1 mouse cellular context compared by ENCODE assay signal in the genomic region with DNA sequence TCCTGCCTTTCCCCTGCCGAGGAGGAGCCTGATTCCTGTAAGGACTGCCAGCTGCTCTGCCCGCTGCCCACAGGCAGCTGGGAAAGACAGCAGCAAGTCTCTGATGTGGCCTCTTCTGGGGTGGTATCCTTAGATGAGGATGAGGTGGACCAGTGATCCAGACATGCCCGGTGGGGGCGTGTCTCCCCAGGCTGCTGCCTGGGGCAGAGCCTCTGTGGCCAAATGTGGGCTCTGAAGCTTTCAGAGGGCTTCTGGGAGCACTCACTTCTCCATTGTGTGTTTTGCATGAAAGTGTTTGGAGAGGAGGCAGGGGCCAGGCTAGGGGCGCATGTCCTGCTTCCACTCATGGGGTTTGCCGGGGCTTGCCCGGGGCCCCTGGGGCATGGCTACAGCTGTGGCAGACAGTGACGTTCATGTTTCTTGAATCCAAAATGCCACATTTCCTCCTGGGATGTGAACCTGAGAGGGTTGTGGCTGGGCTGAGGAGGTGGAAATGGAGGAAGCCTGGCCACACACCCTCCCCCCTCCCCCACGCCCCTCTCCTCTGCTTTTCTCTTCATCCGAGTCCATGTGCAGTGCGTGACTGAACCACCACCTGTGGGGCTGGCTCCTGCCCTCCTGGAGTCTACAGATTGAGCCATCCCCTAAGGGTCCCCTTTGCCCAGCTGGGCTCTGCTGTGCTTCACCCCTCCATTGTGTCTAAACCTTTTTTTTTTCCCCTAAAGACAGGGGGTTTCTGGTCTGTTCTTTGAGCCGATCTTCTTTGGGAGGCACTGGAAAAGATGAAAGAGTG.
TF ChIP-seq lines count a peak whose summit lies in the region.

No protein-coding gene starts in this region.

TF ChIP-seq in CH12.LX, 34 proteins besides CTCF, POLR2A, EP300 and RAD21 (continued from another document):
- 0 out of 2 replicates have a peak, but pooled peaks have one; percentile 36 for TF ChIP-seq ZNF384 (IDR thresholded peaks at IDR 0.05; ENCODE audit: low read depth, low read length)
- no peak for TF ChIP-seq ZKSCAN1 (IDR thresholded peaks at IDR 0.05; ENCODE audit: borderline replicate concordance, low read depth, low read length)
- TF ChIP-seq TBP (conservative IDR thresholded peaks at IDR 0.05; ENCODE audit: low read depth, low read length): peak; percentile 55
- peak; percentile 66 for TF ChIP-seq POLR2AphosphoS2 (IDR thresholded peaks at IDR 0.05; ENCODE audit: low read depth, low read length)
- TF ChIP-seq MAX (IDR thresholded peaks at IDR 0.05; ENCODE audit: low read length): peak; percentile 89
- TF ChIP-seq SIN3A (IDR thresholded peaks at IDR 0.05; ENCODE audit: low read length): peak; percentile 94
- TF ChIP-seq JUND (conservative IDR thresholded peaks at IDR 0.05; ENCODE audit: low read depth, low read length): 0 out of 2 replicates have a peak, but pooled peaks have one; percentile 24
- peak; percentile 79; the same call in 1 of the 2 replicates for TF ChIP-seq KAT2A (IDR thresholded peaks at IDR 0.05; ENCODE audit: insufficient replicate concordance, low read length)
- TF ChIP-seq MXI1 (IDR thresholded peaks at IDR 0.05; ENCODE audit: low read depth, low read length): peak; percentile 90
- TF ChIP-seq TCF12 (IDR thresholded peaks at IDR 0.05; ENCODE audit: low read depth, low read length): peak; percentile 95
- peak; percentile 88 for TF ChIP-seq ZMIZ1 (IDR thresholded peaks at IDR 0.05; ENCODE audit: low read depth, low read length)
- TF ChIP-seq HCFC1 (IDR thresholded peaks at IDR 0.05; ENCODE audit: low read depth, low read length): peak; percentile 62; the same call in 1 of the 2 replicates
- peak; percentile 59; the same call in 1 of the 2 replicates for TF ChIP-seq ELF1 (IDR thresholded peaks at IDR 0.05; ENCODE audit: low read depth, low read length)
- peak; percentile 96 for TF ChIP-seq CHD1 (IDR thresholded peaks at IDR 0.05; ENCODE audit: low read depth, low read length)
- TF ChIP-seq JUN (IDR thresholded peaks at IDR 0.05; ENCODE audit: insufficient read depth, low read depth, low read length): peak; percentile 7; the same call in 1 of the 2 replicates
- peak; percentile 86 for TF ChIP-seq NELFE (IDR thresholded peaks at IDR 0.05; ENCODE audit: low read depth, low read length)
- no peak for TF ChIP-seq PAX5 (IDR thresholded peaks at IDR 0.05; ENCODE audit: low read length)
- peak; percentile 25; the same call in 1 of the 2 replicates for TF ChIP-seq UBTF (IDR thresholded peaks at IDR 0.05; ENCODE audit: low read depth, low read length)
- TF ChIP-seq ETS1 (conservative IDR thresholded peaks at IDR 0.05; ENCODE audit: low read depth, low read length): peak; percentile 98
- peak; percentile 91 for TF ChIP-seq MYC (IDR thresholded peaks at IDR 0.05; ENCODE audit: low read depth, low read length)
- TF ChIP-seq ZC3H11A (IDR thresholded peaks at IDR 0.05; ENCODE audit: low read depth, low read length): no peak
- TF ChIP-seq NRF1 (IDR thresholded peaks at IDR 0.05; ENCODE audit: low read depth, low read length): peak; percentile 72
- TF ChIP-seq GABPA (IDR thresholded peaks at IDR 0.05; ENCODE audit: insufficient replicate concordance, low read depth, low read length): no peak
- TF ChIP-seq RCOR1 (conservative IDR thresholded peaks at IDR 0.05; ENCODE audit: low read depth, low read length): peak; percentile 95
